Mouse (Mus musculus) Patski (cell line): ENCODE measurements around the gene Arid5b. TPM values are rescaled to one million over a fixed set of nuclear protein-coding genes. Genes with fewer than 3 reads are reported as not detected.
A peak's percentile ranks its signal among the peaks of the same experiment; 100 is the strongest.

Experiments
- ATAC-seq: fragments of 100-300 bp; one replicate; pipeline ENCODE4 v1.8.0; 2021
- CTCF ChIA-PET: fragments of 350-600 bp; sonication (Branson Sonifier 250); formaldehyde crosslinking; loops from one replicate; lab custom pipeline; 2022; ENCODE audit warnings: inconsistent platforms; lab: Charles Lee
- POLR2A ChIA-PET: fragments of 350-600 bp; sonication (Branson Sonifier 250); formaldehyde crosslinking; loops from one replicate; lab custom pipeline; 2022; ENCODE audit warnings: antibody characterized with exemption, inconsistent platforms; lab: Charles Lee
- DNase-seq: peaks from one replicate; pipeline ENCODE4 v3.0.0-alpha.2; 2011; ENCODE audit warnings: low read depth, low spot score
- H3K27me3 ChIP-seq: fragments of 371-371 bp; one replicate; pipeline ENCODE4 v1.5.1; 2021
- CTCF ChIP-seq: fragments of 100-300 bp; IDR thresholded peaks from one replicate; pipeline ENCODE4 v1.5.1; 2021
- in situ Hi-C: fragments of 300-500 bp; cut with MboI; formaldehyde crosslinking; loops from 3 replicates; pipeline ENCODE4 v1.11.1; 2018; ENCODE audit warnings: low pct_unique_long_range_greater_than_20kb, mixed read lengths
- polyA plus RNA-seq: library from polyadenylated mRNA; unstranded; gene quantifications from one replicate; pipeline ENCODE4 v1.2.3, GENCODE M21; 2021

Gene Arid5b
- polyA plus RNA-seq, 1 experiment from 2014 or later = 70.3 TPM

- TF ChIP-seq CTCF = no peak
- CTCF ChIA-PET = interaction anchor here (1.2 kb wide), 2 partner anchors 11 to 12 kb away, joined by 3 read pairs; no protein-coding TSS in a partner anchor
- POLR2A ChIA-PET = no interaction called here
- no peaks in the 10 kb centered on the region for H3K27me3 ChIP-seq
- in situ Hi-C loops = loop anchor here (25.0 kb wide), 1 partner anchor 1023 kb away; no protein-coding TSS in a partner anchor
- DNase-seq (no peak), ATAC-seq (no peak)
These were observed 10.9 kb upstream of the Arid5b start for GRCm38 (mm10) chr10:68289465-68289864.

- peak; percentile 79 for TF ChIP-seq CTCF
- CTCF ChIA-PET = interaction anchor here (0.7 to 1.5 kb wide), 7 partner anchors 15 to 411 kb away, joined by 3 to 4 read pairs (median 3); no protein-coding TSS in a partner anchor
- in situ Hi-C loops = loop anchor here (5.0 to 25.0 kb wide), 3 partner anchors 75 to 1030 kb away; no protein-coding TSS in a partner anchor
- DNase-seq (no peak), ATAC-seq (no peak)
- POLR2A ChIA-PET = interaction anchor here (0.7 to 1.4 kb wide), 3 partner anchors 43 to 146 kb away, joined by 3 to 7 read pairs (median 4); no protein-coding TSS in a partner anchor
- no peaks in the 10 kb centered on the region for H3K27me3 ChIP-seq
These were observed 4.2 kb upstream of the Arid5b start for GRCm38 (mm10) chr10:68282466-68283391.

GRCm38 (mm10) chr10:68281775-68282106 is 3.2 kb upstream of the Arid5b start:
- H3K27me3 ChIP-seq = no peaks in the 10 kb centered on the region
- in situ Hi-C loops = loop anchor here (5.0 to 25.0 kb wide), 3 partner anchors 76 to 1031 kb away; no protein-coding TSS in a partner anchor
- DNase-seq = no peak
- POLR2A ChIA-PET = interaction anchor here (0.8 kb wide), 1 partner anchor 113 kb away, joined by 3 read pairs; no protein-coding TSS in a partner anchor
- TF ChIP-seq CTCF = no peak
- ATAC-seq = no peak
- CTCF ChIA-PET = interaction anchor here (0.8 to 1.5 kb wide), 4 partner anchors 29 to 183 kb away, joined by 3 read pairs; no protein-coding TSS in a partner anchor

- ChIA-PET CTCF (interaction anchor here (0.7 to 1.5 kb wide), 4 partner anchors 29 to 190 kb away, joined by 3 read pairs; no protein-coding TSS in a partner anchor), POLR2A (no interaction called here)
- H3K27me3 ChIP-seq = no peaks in the 10 kb centered on the region
- TF ChIP-seq CTCF = no peak
- ATAC-seq = no peak
- in situ Hi-C loops = loop anchor here (5.0 to 25.0 kb wide), 3 partner anchors 76 to 1031 kb away; no protein-coding TSS in a partner anchor
- no peak for DNase-seq
These were observed 2.7 kb upstream of the Arid5b start for GRCm38 (mm10) chr10:68281076-68281774.

- ATAC-seq = no peak
- DNase-seq = no peak
- no peak for TF ChIP-seq CTCF
These were observed 1.3 kb upstream of the Arid5b start for GRCm38 (mm10) chr10:68279516-68280501.

GRCm38 (mm10) chr10:68277671-68278151 is 829 bp downstream of the Arid5b start:
- DNase-seq = no peak
- TF ChIP-seq CTCF = peak; percentile 15
- POLR2A ChIA-PET = interaction anchor here (0.6 to 2.5 kb wide), 11 partner anchors 29 to 405 kb away, joined by 3 to 15 read pairs (median 5); no protein-coding TSS in a partner anchor
- CTCF ChIA-PET = interaction anchor here (1.0 kb wide), 1 partner anchor 46 kb away, joined by 3 read pairs; no protein-coding TSS in a partner anchor
- in situ Hi-C loops = loop anchor here (5.0 to 25.0 kb wide), 5 partner anchors 40 to 1035 kb away; no protein-coding TSS in a partner anchor
- ATAC-seq = no peak
- no peaks in the 10 kb centered on the region for H3K27me3 ChIP-seq

More at GRCm38 (mm10) chr10:68279516-68280501, 1.3 kb upstream of the Arid5b start:
- ChIA-PET CTCF (interaction anchor here (0.7 to 0.8 kb wide), 2 partner anchors 72 to 133 kb away, joined by 3 read pairs; no protein-coding TSS in a partner anchor), POLR2A (interaction anchor here (0.6 to 1.0 kb wide), 4 partner anchors 31 to 95 kb away, joined by 3 to 5 read pairs (median 4); no protein-coding TSS in a partner anchor)
- in situ Hi-C loops = loop anchor here (5.0 to 25.0 kb wide), 7 partner anchors 43 to 1032 kb away; no protein-coding TSS in a partner anchor
- no peaks in the 10 kb centered on the region for H3K27me3 ChIP-seq

- ChIA-PET POLR2A (interaction anchor here (0.5 to 2.5 kb wide), 13 partner anchors 24 to 1638 kb away, joined by 3 to 15 read pairs (median 5); no protein-coding TSS in a partner anchor), CTCF (interaction anchor here (1.0 to 3.0 kb wide), 2 partner anchors 30 to 46 kb away, joined by 3 to 9 read pairs; no protein-coding TSS in a partner anchor)
- in situ Hi-C loops = loop anchor here (5.0 to 25.0 kb wide), 5 partner anchors 40 to 1035 kb away; no protein-coding TSS in a partner anchor
- no peak for TF ChIP-seq CTCF
- DNase-seq (no peak), ATAC-seq (no peak)
- no peaks in the 10 kb centered on the region for H3K27me3 ChIP-seq
These were observed 1.5 kb downstream of the Arid5b start for GRCm38 (mm10) chr10:68276976-68277441.

- CTCF ChIA-PET = interaction anchor here (0.9 to 3.0 kb wide), 4 partner anchors 28 to 37 kb away, joined by 3 to 9 read pairs (median 5); no protein-coding TSS in a partner anchor
- TF ChIP-seq CTCF = no peak
- in situ Hi-C loops = loop anchor here (5.0 to 25.0 kb wide), 5 partner anchors 39 to 1036 kb away; no protein-coding TSS in a partner anchor
- peak; percentile 27 for ATAC-seq
- POLR2A ChIA-PET = interaction anchor here (0.5 to 2.5 kb wide), 9 partner anchors 13 to 1639 kb away, joined by 3 to 15 read pairs (median 3); no protein-coding TSS in a partner anchor
- DNase-seq = no peak
- H3K27me3 ChIP-seq = no peaks in the 10 kb centered on the region
These were observed 2.1 kb downstream of the Arid5b start for GRCm38 (mm10) chr10:68276350-68276975.
